Mouse (Mus musculus) lung, embryonic 16.5 days (tissue): Measurements from ENCODE around the gene Ncmap. TPM values are rescaled to one million over a fixed set of nuclear protein-coding genes. Genes with fewer than 3 reads are reported as not detected.

Experiments used
- ATAC-seq: fragments of 200-750 bp; cut with Nextera tagmentation; 2 replicates; pipeline ENCODE4 v1.8.0; 2017; ENCODE audit warnings: low read depth, mild to moderate bottlenecking, moderate library complexity
- H3K27ac ChIP-seq: fragments of 300-500 bp; sonication (generic); 2 replicates; pipeline ENCODE4 v1.5.1; 2014; ENCODE audit warnings: mild to moderate bottlenecking, control low read depth, low read length
- H3K27me3 ChIP-seq: fragments of 300-500 bp; sonication (generic); 2 replicates; pipeline ENCODE4 v1.6.1; 2014; ENCODE audit warnings: low read depth, low read length, mixed read lengths; ENCODE audit not compliant: control insufficient read depth, insufficient read depth
- H3K36me3 ChIP-seq: fragments of 300-500 bp; sonication (generic); 2 replicates; pipeline ENCODE4 v1.6.1; 2014; ENCODE audit warnings: low read length; ENCODE audit not compliant: control insufficient read depth, insufficient read depth
- H3K4me1 ChIP-seq: fragments of 300-500 bp; sonication (generic); replicated peaks from 2 replicates; pipeline ENCODE4 v1.6.1; 2014; ENCODE audit warnings: low read length, mixed read lengths; ENCODE audit not compliant: control insufficient read depth, insufficient read depth
- H3K4me2 ChIP-seq: fragments of 300-500 bp; sonication (generic); 2 replicates; pipeline ENCODE4 v1.6.1; 2014; ENCODE audit warnings: low read depth, low read length, control low read depth
- H3K4me3 ChIP-seq: fragments of 300-500 bp; sonication (generic); 2 replicates; pipeline ENCODE4 v1.5.1; 2014; ENCODE audit warnings: mild to moderate bottlenecking, low read length, control low read depth
- H3K9ac ChIP-seq: fragments of 300-500 bp; sonication (generic); 2 replicates; pipeline ENCODE4 v1.6.1; 2014; ENCODE audit warnings: low read length, control low read depth
- H3K9me3 ChIP-seq: fragments of 300-500 bp; sonication (generic); 2 replicates; pipeline ENCODE4 v1.6.1; 2016; ENCODE audit warnings: low read length; ENCODE audit not compliant: control insufficient read depth
- WGBS: fragments of 180-500 bp; shearing (Covaris S2); extraction: QIAGEN DNeasy Blood & Tissue Kit; methylation state at CpG from one replicate; pipeline ENCODE4 v1.1.7; 2014; 5-methylcytosine and 5-hydroxymethylcytosine counted together
- polyA plus RNA-seq: library from polyadenylated mRNA; unstranded; fragments of >200 nt; fragmentation: Nextera tagmentation; extraction: Ambion mirVana; gene quantifications from 2 replicates; pipeline ENCODE4 v1.2.1, GENCODE M21; 2015

Gene Ncmap
- polyA plus RNA-seq = 7.4 and 8.5 TPM in 2 replicates

GRCm38 (mm10) chr4:135397991-135398390 lies at the start of gene Ncmap:
Gene Ncmap, minus strand, starts transcription at chr4:135398227.
- H3K27ac ChIP-seq = no peak within 1 kb of the TSS
- peak within 1 kb of the TSS; percentile 62 for H3K9ac ChIP-seq
- H3K4me2 ChIP-seq = peak within 1 kb of the TSS; percentile 78
- peak; percentile 43; the same call in 1 of the 2 replicates for ATAC-seq
- H3K4me3 ChIP-seq = peak within 1 kb of the TSS; percentile 53
- H3K4me1 ChIP-seq = peaks cover 6% of the 10 kb centered on the region; the same call in 1 of the 2 replicates
- H3K36me3 ChIP-seq = no peaks in the 10 kb centered on the region
- under 1% methylated on average over 26 of the region's 29 CpGs for WGBS
- H3K9me3 ChIP-seq = no peaks in the 10 kb centered on the region
- H3K27me3 ChIP-seq = peaks cover 15% of the 10 kb centered on the region

- Histone ChIP-seq H3K27me3 (no peaks in the 10 kb centered on the region), H3K4me2 (no peak overlapping the region), H3K36me3 (no peaks in the 10 kb centered on the region), H3K27ac (no peak overlapping the region), H3K4me1 (peaks cover 4% of the 10 kb centered on the region; the same call in 1 of the 2 replicates), H3K4me3 (no peak overlapping the region), H3K9ac (no peak overlapping the region), H3K9me3 (no peaks in the 10 kb centered on the region)
- 77% methylated on average over 5 of the region's 5 CpGs for WGBS
- no peak for ATAC-seq
These were observed 44.4 kb upstream of the Ncmap start for GRCm38 (mm10) chr4:135442473-135442872.

DNA sequence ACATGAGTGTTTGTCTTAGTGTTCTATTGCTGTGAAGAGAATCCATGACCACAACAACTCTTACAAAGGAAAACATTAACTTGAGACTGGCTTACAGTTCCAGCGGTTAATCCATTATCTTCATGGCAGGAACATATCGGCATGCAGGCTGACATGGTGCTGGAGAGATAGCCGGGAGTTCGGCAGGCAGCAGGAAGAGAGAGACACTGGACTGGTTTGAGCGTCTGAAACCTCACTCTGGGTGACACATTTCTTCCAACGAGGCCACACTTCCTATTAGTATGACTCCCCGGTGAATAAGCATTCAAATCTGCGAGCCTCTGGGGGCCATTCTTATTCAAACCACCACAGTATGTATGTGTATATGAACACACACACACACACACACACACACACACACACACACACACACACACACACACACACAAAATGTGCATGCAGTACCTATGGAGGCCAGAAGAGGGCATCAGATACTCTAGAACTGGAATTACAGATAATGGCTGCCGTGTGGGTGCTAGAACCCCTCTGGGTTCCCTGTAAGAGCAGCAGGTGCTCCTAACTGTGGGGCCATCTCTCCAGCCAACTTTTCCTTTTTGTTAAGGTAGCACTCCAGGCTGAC lies 42.0 kb upstream of the Ncmap start:
- Histone ChIP-seq H3K27me3 (no peaks in the 10 kb centered on the region), H3K4me2 (no peak overlapping the region), H3K4me1 (peaks cover 4% of the 10 kb centered on the region; the same call in 1 of the 2 replicates), H3K27ac (peak overlapping the region; percentile 66), H3K9me3 (no peaks in the 10 kb centered on the region), H3K4me3 (no peak overlapping the region), H3K36me3 (no peaks in the 10 kb centered on the region), H3K9ac (no peak overlapping the region)
- ATAC-seq = peak; percentile 26; the same call in 1 of the 2 replicates
- 34% methylated on average over 9 of the region's 9 CpGs for WGBS

GRCm38 (mm10) chr4:135439188-135439647 lies 41.2 kb upstream of the Ncmap start:
- H3K9ac ChIP-seq = peak overlapping the region; percentile 46; the same call in 1 of the 2 replicates
- ATAC-seq = peak; percentile 95

DNA sequence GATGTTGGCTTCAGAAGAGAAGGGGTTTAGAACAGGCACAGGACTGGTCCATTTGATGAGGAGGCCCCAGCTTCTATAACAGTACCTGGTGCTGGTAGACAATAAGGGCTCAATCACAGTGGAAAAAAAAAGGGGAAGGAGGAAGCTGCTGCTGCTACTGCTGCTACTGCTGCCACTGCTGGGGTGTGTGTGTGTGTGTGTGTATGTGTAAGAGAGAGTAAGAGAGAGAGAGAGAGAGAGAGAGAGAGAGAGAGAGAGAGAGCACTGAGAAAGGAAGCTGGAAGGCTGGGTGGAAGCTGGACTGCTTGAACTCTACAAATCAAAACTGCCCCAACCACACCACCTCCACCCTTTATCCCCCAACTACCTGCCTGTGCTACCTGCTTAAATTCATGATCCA lies 39.9 kb upstream of the Ncmap start:
- ATAC-seq = no peak
- no peaks in the 10 kb centered on the region for H3K36me3 ChIP-seq
- no peaks in the 10 kb centered on the region for H3K9me3 ChIP-seq
- H3K27ac ChIP-seq = no peak overlapping the region
- H3K4me3 ChIP-seq = no peak overlapping the region
- H3K9ac ChIP-seq = no peak overlapping the region
- peaks cover 13% of the 10 kb centered on the region; the same call in 1 of the 2 replicates for H3K4me1 ChIP-seq
- H3K27me3 ChIP-seq = no peaks in the 10 kb centered on the region
- H3K4me2 ChIP-seq = no peak overlapping the region

More at GRCm38 (mm10) chr4:135439188-135439647, 41.2 kb upstream of the Ncmap start:
- H3K4me2 ChIP-seq = peak overlapping the region; percentile 45
- H3K4me3 ChIP-seq = peak overlapping the region; percentile 14; the same call in 1 of the 2 replicates
- WGBS = 2% methylated on average over 15 of the region's 15 CpGs
- no peaks in the 10 kb centered on the region for H3K27me3 ChIP-seq
- H3K27ac ChIP-seq = peak overlapping the region; percentile 4; the same call in 1 of the 2 replicates
- no peaks in the 10 kb centered on the region for H3K36me3 ChIP-seq
- H3K9me3 ChIP-seq = no peaks in the 10 kb centered on the region
- H3K4me1 ChIP-seq = peaks cover 10% of the 10 kb centered on the region; the same call in 1 of the 2 replicates

- no peak overlapping the region for H3K9ac ChIP-seq
- WGBS = 46% methylated on average over 13 of the region's 13 CpGs
- H3K36me3 ChIP-seq = no peaks in the 10 kb centered on the region
- peaks cover 19% of the 10 kb centered on the region; the same call in 1 of the 2 replicates for H3K4me1 ChIP-seq
- no peak overlapping the region for H3K27ac ChIP-seq
- no peak overlapping the region for H3K4me3 ChIP-seq
- no peaks in the 10 kb centered on the region for H3K27me3 ChIP-seq
- no peak overlapping the region for H3K4me2 ChIP-seq
- H3K9me3 ChIP-seq = no peaks in the 10 kb centered on the region
- ATAC-seq = no peak
These were observed 38.3 kb upstream of the Ncmap start for GRCm38 (mm10) chr4:135436291-135436690.

GRCm38 (mm10) chr4:135434395-135434789 lies 36.4 kb upstream of the Ncmap start:
- Histone ChIP-seq H3K36me3 (no peaks in the 10 kb centered on the region), H3K4me3 (peak overlapping the region; percentile 79), H3K9me3 (no peaks in the 10 kb centered on the region), H3K4me1 (peaks cover 15% of the 10 kb centered on the region; the same call in 1 of the 2 replicates), H3K27me3 (no peaks in the 10 kb centered on the region), H3K27ac (no peak overlapping the region), H3K9ac (peak overlapping the region; percentile 79), H3K4me2 (peak overlapping the region; percentile 98)
- 19% methylated on average over 11 of the region's 11 CpGs for WGBS
- ATAC-seq = no peak

DNA sequence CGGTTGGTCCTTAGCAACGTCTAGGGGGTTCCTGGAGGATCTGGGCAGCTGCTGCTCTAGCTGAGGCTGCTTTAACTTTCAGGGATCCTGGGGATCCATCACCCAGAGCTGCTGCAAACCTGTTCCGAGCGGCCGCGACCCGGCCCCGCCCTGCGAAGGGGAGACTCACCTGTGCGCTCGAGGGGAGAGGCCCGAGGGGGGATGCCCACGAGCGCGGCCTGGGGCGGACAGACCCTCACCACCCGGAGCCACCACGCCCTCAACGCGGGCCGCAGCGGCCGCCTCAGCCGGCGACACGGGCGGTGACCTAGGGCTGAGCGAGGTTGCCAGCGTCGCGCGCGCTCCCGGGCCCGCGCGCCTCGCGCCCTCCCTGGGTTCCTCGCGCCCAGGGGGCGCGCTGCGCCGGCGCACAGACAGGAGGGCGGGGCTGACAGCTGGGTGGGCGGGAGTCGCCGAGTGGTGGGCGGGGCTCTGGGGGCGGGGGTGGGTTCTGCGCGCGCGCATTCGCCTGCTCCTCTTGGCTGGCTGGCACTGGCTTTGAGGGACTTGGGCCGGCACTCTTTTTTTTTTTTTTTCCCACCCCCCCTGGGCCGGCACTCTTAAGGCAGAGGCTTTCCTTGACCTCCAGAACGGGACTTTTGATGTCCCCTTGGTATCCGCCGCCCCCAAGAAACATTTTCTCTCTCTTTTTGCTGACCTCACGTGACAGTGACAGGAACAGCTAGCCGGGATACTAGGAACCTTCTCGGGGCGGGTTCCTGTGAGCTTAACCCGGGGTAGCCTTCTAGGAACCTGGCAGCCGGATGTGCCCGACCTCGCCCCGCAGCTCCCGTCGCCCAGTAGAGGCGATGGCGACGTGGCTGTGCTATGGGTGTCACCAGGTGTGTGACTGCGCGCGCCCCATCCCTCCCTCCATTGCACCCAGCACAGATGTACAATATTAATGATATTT lies 35.7 kb upstream of the Ncmap start, which contains the start of gene Rcan3:
Gene Rcan3 (minus strand): TSS at position 411 of the 952 bp plus-strand sequence.
- peak; percentile 90 for ATAC-seq
- under 1% methylated on average over 57 of the region's 79 CpGs for WGBS
- peak within 1 kb of the TSS; percentile 98 for H3K4me2 ChIP-seq

More for the DNA sequence above, 35.7 kb upstream of the Ncmap start, which contains the start of gene Rcan3:
- Histone ChIP-seq H3K9me3 (no peaks in the 10 kb centered on the region), H3K27ac (peak within 1 kb of the TSS; percentile 63; the same call in 1 of the 2 replicates), H3K36me3 (no peaks in the 10 kb centered on the region), H3K9ac (peak within 1 kb of the TSS; percentile 89), H3K4me1 (peaks cover 15% of the 10 kb centered on the region; the same call in 1 of the 2 replicates), H3K4me3 (peak within 1 kb of the TSS; percentile 79), H3K27me3 (no peaks in the 10 kb centered on the region)
